In genomic region chr2:45707026-45707425, GRCm38 (mm10) we compare ENCODE assay signal across 31 mouse cellular contexts.
A peak's percentile ranks its signal among the peaks of the same experiment; 100 is the strongest.
DNase-seq lines count a peak whose midpoint lies in the region; ATAC-seq and TF ChIP-seq lines count a peak whose summit lies in the region.
"Had no signal": no experiment of that assay in that cellular context is flagged by ENCODE, and none has a peak within 500 bp of the region (broad histone marks: within the 10 kb centered on the region; RNA-seq: fewer than 3 reads in every experiment).

No protein-coding gene starts in this region.

- TF ChIP-seq EP300 in heart, adult 2 months (IDR thresholded peaks at IDR 0.05; ENCODE audit: insufficient read depth, low read depth, low read length): no peak
- no peak for TF ChIP-seq EP300 in lung, postnatal 0 days (IDR thresholded peaks at IDR 0.05)

- H3K36me3 ChIP-seq in embryonic facial prominence, embryonic 14.5 days (ENCODE audit: control insufficient read depth, insufficient read depth, low read length): no peaks in the 10 kb centered on the region
- H3K36me3 ChIP-seq in embryonic facial prominence, embryonic 10.5 days (replicated peaks): no peaks in the 10 kb centered on the region
- no peaks in the 10 kb centered on the region for H3K36me3 ChIP-seq in heart, adult 2 months (ENCODE audit: control insufficient read depth, insufficient read depth, low read length)
- H3K36me3 ChIP-seq in heart, embryonic 12.5 days: no peaks in the 10 kb centered on the region
- H3K36me3 ChIP-seq in lung, postnatal 0 days (ENCODE audit: insufficient read depth, low read length): no peaks in the 10 kb centered on the region
- H3K36me3 ChIP-seq: embryonic facial prominence, embryonic 15.5 days; forebrain, embryonic 12.5 days; G1E; kidney, embryonic 15.5 days; limb, embryonic 10.5 days; limb, embryonic 15.5 days; liver, embryonic 13.5 days; lung, embryonic 15.5 days; midbrain, embryonic 10.5 days; midbrain, embryonic 15.5 days; neural tube, embryonic 15.5 days; stomach, embryonic 15.5 days had no signal

- no peak overlapping the region for H3K4me2 ChIP-seq in embryonic facial prominence, embryonic 14.5 days (ENCODE audit: low read depth, low read length)
- H3K4me2 ChIP-seq in heart, embryonic 12.5 days: no peak overlapping the region
- no peak overlapping the region for H3K4me2 ChIP-seq in lung, postnatal 0 days (replicated peaks; ENCODE audit: low read depth, low read length)
- H3K4me2 ChIP-seq: embryonic facial prominence, embryonic 15.5 days; forebrain, embryonic 12.5 days; hindbrain, embryonic 14.5 days; kidney, embryonic 15.5 days; limb, embryonic 15.5 days; liver, embryonic 13.5 days; lung, embryonic 15.5 days; midbrain, embryonic 15.5 days; neural tube, embryonic 15.5 days; stomach, embryonic 15.5 days had no signal

- no peak overlapping the region for H3K27ac ChIP-seq in embryonic facial prominence, embryonic 14.5 days (replicated peaks; ENCODE audit: low read depth, low read length)
- H3K27ac ChIP-seq in embryonic facial prominence, embryonic 10.5 days (replicated peaks): no peak overlapping the region
- H3K27ac ChIP-seq in heart, adult 2 months: peak overlapping the region; percentile 11; the same call in 1 of the 2 replicates
- no peak overlapping the region for H3K27ac ChIP-seq in heart, embryonic 12.5 days (ENCODE audit: poor library complexity, severe bottlenecking)
- H3K27ac ChIP-seq in lung, postnatal 0 days (ENCODE audit: low read length): no peak overlapping the region
- H3K27ac ChIP-seq: embryonic facial prominence, embryonic 15.5 days; forebrain, embryonic 12.5 days; hindbrain, embryonic 14.5 days; kidney, embryonic 15.5 days; limb, embryonic 10.5 days; limb, embryonic 15.5 days; liver, embryonic 13.5 days; lung, embryonic 15.5 days; midbrain, embryonic 10.5 days; midbrain, embryonic 15.5 days; neural tube, embryonic 15.5 days; stomach, embryonic 15.5 days had no signal

- H3K4me3 ChIP-seq in embryonic facial prominence, embryonic 14.5 days (ENCODE audit: low read depth, low read length): no peak overlapping the region
- H3K4me3 ChIP-seq in embryonic facial prominence, embryonic 10.5 days: no peak overlapping the region
- H3K4me3 ChIP-seq in heart, adult 2 months: no peak overlapping the region
- H3K4me3 ChIP-seq in heart, embryonic 12.5 days: no peak overlapping the region
- no peak overlapping the region for H3K4me3 ChIP-seq in lung, postnatal 0 days (ENCODE audit: low read depth, low read length)
- H3K4me3 ChIP-seq in lung, adult 2 months (replicated peaks; ENCODE audit: extremely low read depth, low read depth, low read length): no peak overlapping the region
- H3K4me3 ChIP-seq: embryonic facial prominence, embryonic 15.5 days; forebrain, embryonic 12.5 days; kidney, embryonic 15.5 days; limb, embryonic 10.5 days; limb, embryonic 15.5 days; liver, embryonic 13.5 days; lung, embryonic 15.5 days; midbrain, embryonic 10.5 days; midbrain, embryonic 15.5 days; neural tube, embryonic 15.5 days; stomach, embryonic 15.5 days had no signal

- no peaks in the 10 kb centered on the region for H3K4me1 ChIP-seq in embryonic facial prominence, embryonic 14.5 days (ENCODE audit: control insufficient read depth, insufficient read depth, low read length)
- H3K4me1 ChIP-seq in embryonic facial prominence, embryonic 10.5 days: peaks cover 8% of the 10 kb centered on the region
- peaks cover 2% of the 10 kb centered on the region for H3K4me1 ChIP-seq in heart, adult 2 months (ENCODE audit: control insufficient read depth, insufficient read depth, low read length)
- H3K4me1 ChIP-seq in heart, embryonic 12.5 days (replicated peaks): no peaks in the 10 kb centered on the region; the same call in 1 of the 2 replicates
- no peaks in the 10 kb centered on the region for H3K4me1 ChIP-seq in lung, postnatal 0 days (ENCODE audit: insufficient read depth, low read depth, low read length)
- no peaks in the 10 kb centered on the region for H3K4me1 ChIP-seq in lung, adult 2 months (ENCODE audit: control insufficient read depth, insufficient read depth, low read length)
- H3K4me1 ChIP-seq: forebrain, embryonic 12.5 days; limb, embryonic 15.5 days; liver, embryonic 13.5 days; midbrain, embryonic 15.5 days; neural tube, embryonic 15.5 days; stomach, embryonic 15.5 days had no signal

- peak; percentile 33 for DNase-seq in embryonic facial prominence, embryonic 14.5 days (ENCODE audit: low spot score)
- no peak for DNase-seq in embryonic facial prominence, embryonic 10.5 days (ENCODE audit: low spot score)
- peak in 1 of 2 experiments; percentile 10 for DNase-seq in heart, adult 2 months
- DNase-seq in lung, postnatal 0 days (ENCODE audit: low spot score): peak; percentile 15
- DNase-seq in lung, adult 2 months: no peak
- peak; percentile 25 to 38 for DNase-seq in heart, postnatal 10 days
- no peak for DNase-seq in layer of hippocampus, postnatal 14 days (ENCODE audit: low spot score in 2 of 2)
- DNase-seq: adrenal gland, postnatal 14 days; cerebellum, adult 11-12 months; cerebellum, postnatal 10 days; forebrain, postnatal 0 days; gastrocnemius, postnatal 36 days; kidney, postnatal 25 days; liver, embryonic 13.5 days; retina, postnatal 1 day; right cerebral cortex, postnatal 14 days had no signal

- TF ChIP-seq CTCF in heart, adult 2 months (IDR thresholded peaks at IDR 0.05): no peak
- no peak for TF ChIP-seq CTCF in lung, postnatal 0 days (IDR thresholded peaks at IDR 0.05)
- TF ChIP-seq CTCF in lung, adult 2 months (IDR thresholded peaks at IDR 0.05; ENCODE audit: insufficient read depth, low read length): no peak

- H3K9me3 ChIP-seq in embryonic facial prominence, embryonic 14.5 days (ENCODE audit: control insufficient read depth, low read length): 0 out of 2 replicates have a peak, but pooled peaks cover 4% of the 10 kb centered on the region
- no peaks in the 10 kb centered on the region for H3K9me3 ChIP-seq in embryonic facial prominence, embryonic 10.5 days
- H3K9me3 ChIP-seq in heart, embryonic 12.5 days (replicated peaks): no peaks in the 10 kb centered on the region
- no peaks in the 10 kb centered on the region for H3K9me3 ChIP-seq in lung, postnatal 0 days (ENCODE audit: low read length)
- H3K9me3 ChIP-seq: embryonic facial prominence, embryonic 15.5 days; forebrain, embryonic 12.5 days; G1E; kidney, embryonic 15.5 days; limb, embryonic 10.5 days; limb, embryonic 15.5 days; liver, embryonic 13.5 days; lung, embryonic 15.5 days; midbrain, embryonic 10.5 days; midbrain, embryonic 15.5 days; neural tube, embryonic 15.5 days; stomach, embryonic 15.5 days had no signal

- no peaks in the 10 kb centered on the region for H3K79me2 ChIP-seq in heart, adult 2 months (replicated peaks; ENCODE audit: control insufficient read depth, insufficient read depth, low read length)

- no peak for ATAC-seq in embryonic facial prominence, embryonic 14.5 days (ENCODE audit: low read depth)
- ATAC-seq in heart, embryonic 12.5 days (ENCODE audit: insufficient number of reproducible peaks, low FRiP score): no peak
- ATAC-seq in lung, postnatal 0 days: no peak
- ATAC-seq: forebrain, postnatal 0 days; intestine, postnatal 0 days; midbrain, embryonic 15.5 days; Patski had no signal

- H3K9ac ChIP-seq in embryonic facial prominence, embryonic 14.5 days (ENCODE audit: low read depth, low read length): no peak overlapping the region
- no peak overlapping the region for H3K9ac ChIP-seq in heart, adult 2 months (ENCODE audit: low read depth, low read length)
- no peak overlapping the region for H3K9ac ChIP-seq in heart, embryonic 12.5 days
- no peak overlapping the region for H3K9ac ChIP-seq in lung, postnatal 0 days (replicated peaks; ENCODE audit: low read depth)
- H3K9ac ChIP-seq: embryonic facial prominence, embryonic 15.5 days; forebrain, embryonic 12.5 days; forebrain, postnatal 0 days; hindbrain, embryonic 14.5 days; kidney, embryonic 15.5 days; limb, embryonic 15.5 days; liver, embryonic 13.5 days; lung, embryonic 15.5 days; midbrain, embryonic 15.5 days; neural tube, embryonic 15.5 days; stomach, embryonic 15.5 days had no signal

- intact Hi-C loops in heart, adult 2 months (cut with DNase I): no loop called here
- intact Hi-C loops in heart, postnatal 10 days (cut with DNase I): no loop called here

- no peak for TF ChIP-seq POLR2A in heart, adult 2 months (IDR thresholded peaks at IDR 0.05; ENCODE audit: insufficient read depth, low read depth, low read length)
- no peak for TF ChIP-seq POLR2A in lung, adult 2 months (IDR thresholded peaks at IDR 0.05; ENCODE audit: borderline replicate concordance, extremely low read depth, low read depth, low read length)

- no peaks in the 10 kb centered on the region for H3K27me3 ChIP-seq in embryonic facial prominence, embryonic 14.5 days (replicated peaks; ENCODE audit: control insufficient read depth, insufficient read depth, low read length)
- H3K27me3 ChIP-seq in embryonic facial prominence, embryonic 10.5 days (replicated peaks; ENCODE audit: low read depth, poor library complexity, severe bottlenecking): no peaks in the 10 kb centered on the region
- no peaks in the 10 kb centered on the region for H3K27me3 ChIP-seq in heart, adult 2 months (ENCODE audit: control insufficient read depth, insufficient read depth, low read length)
- no peaks in the 10 kb centered on the region for H3K27me3 ChIP-seq in heart, embryonic 12.5 days (replicated peaks)
- no peaks in the 10 kb centered on the region for H3K27me3 ChIP-seq in lung, postnatal 0 days (replicated peaks; ENCODE audit: insufficient read depth, low read length)
- H3K27me3 ChIP-seq: embryonic facial prominence, embryonic 15.5 days; forebrain, embryonic 12.5 days; kidney, embryonic 15.5 days; limb, embryonic 15.5 days; liver, embryonic 13.5 days; lung, embryonic 15.5 days; midbrain, embryonic 15.5 days; neural tube, embryonic 15.5 days; Patski; stomach, embryonic 15.5 days had no signal

Comparison
In these comparisons a context has a peak if more than half of its experiments do, and no peak if none do; other contexts are left out.
1. DNase-seq: peak in embryonic facial prominence, embryonic 14.5 days (single experiment), lung, postnatal 0 days (single experiment) and heart, postnatal 10 days (2 of 2); none in embryonic facial prominence, embryonic 10.5 days (single experiment), lung, adult 2 months (single experiment) and layer of hippocampus, postnatal 14 days (0 of 2).